ENCODE assay signal across 15 mouse cellular contexts in the genomic region with DNA sequence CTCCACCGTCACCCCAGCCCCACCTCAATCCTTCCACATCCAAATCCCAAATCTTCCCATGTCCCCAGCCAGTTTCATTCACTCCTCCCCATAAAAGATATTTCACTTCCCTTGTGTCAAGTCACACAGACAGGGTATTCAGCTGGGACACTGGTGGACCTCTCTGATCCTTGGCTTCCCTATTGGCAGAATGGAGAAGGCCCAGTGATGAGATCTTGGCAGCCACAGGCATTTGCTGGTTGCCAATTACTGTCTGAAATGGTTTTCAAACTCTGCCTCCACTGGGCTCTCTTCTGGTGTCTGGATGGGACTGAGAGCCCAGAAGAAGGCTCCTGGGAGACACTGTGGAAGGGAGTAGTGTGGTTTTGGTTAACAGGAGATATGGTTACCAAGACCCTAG.
"Had no signal": no experiment of that assay in that cellular context is flagged by ENCODE, and none has a peak within 500 bp of the region (broad histone marks: within the 10 kb centered on the region; RNA-seq: fewer than 3 reads in every experiment).

No protein-coding gene starts in this region.

- H3K27me3 ChIP-seq: lung, embryonic 15.5 days; midbrain, embryonic 12.5 days; midbrain, embryonic 15.5 days; neural tube, embryonic 12.5 days; stomach, embryonic 15.5 days had no signal

- H3K4me3 ChIP-seq: lung, embryonic 15.5 days; megakaryocyte, embryonic 14.5 days; midbrain, embryonic 12.5 days; midbrain, embryonic 15.5 days; neural tube, embryonic 12.5 days; stomach, embryonic 15.5 days had no signal

- H3K4me2 ChIP-seq: lung, embryonic 15.5 days; midbrain, embryonic 12.5 days; midbrain, embryonic 15.5 days; neural tube, embryonic 12.5 days; stomach, embryonic 15.5 days had no signal

- ATAC-seq: liver, postnatal 0 days; lung, postnatal 0 days; midbrain, embryonic 15.5 days had no signal

- H3K9me3 ChIP-seq: lung, embryonic 15.5 days; megakaryocyte, embryonic 14.5 days; midbrain, embryonic 12.5 days; midbrain, embryonic 15.5 days; neural tube, embryonic 12.5 days; stomach, embryonic 15.5 days had no signal

- H3K27ac ChIP-seq: lung, embryonic 15.5 days; macrophage; midbrain, embryonic 12.5 days; midbrain, embryonic 15.5 days; neural tube, embryonic 12.5 days; stomach, embryonic 15.5 days; stomach, postnatal 0 days had no signal

- DNase-seq: liver, postnatal 0 days; lung, adult 2 months; lung, postnatal 14 days; lung, postnatal 36 days; right cerebral cortex, postnatal 14 days; thymus, postnatal 4 days had no signal

- H3K9ac ChIP-seq: liver, postnatal 0 days; lung, embryonic 15.5 days; midbrain, embryonic 12.5 days; midbrain, embryonic 15.5 days; neural tube, embryonic 12.5 days; stomach, embryonic 15.5 days had no signal

- H3K36me3 ChIP-seq: lung, embryonic 15.5 days; midbrain, embryonic 12.5 days; midbrain, embryonic 15.5 days; neural tube, embryonic 12.5 days; stomach, embryonic 15.5 days had no signal

- H3K4me1 ChIP-seq: lung, embryonic 15.5 days; megakaryocyte, embryonic 14.5 days; midbrain, embryonic 15.5 days; neural tube, embryonic 12.5 days; stomach, embryonic 15.5 days had no signal
